In the genomic region with DNA sequence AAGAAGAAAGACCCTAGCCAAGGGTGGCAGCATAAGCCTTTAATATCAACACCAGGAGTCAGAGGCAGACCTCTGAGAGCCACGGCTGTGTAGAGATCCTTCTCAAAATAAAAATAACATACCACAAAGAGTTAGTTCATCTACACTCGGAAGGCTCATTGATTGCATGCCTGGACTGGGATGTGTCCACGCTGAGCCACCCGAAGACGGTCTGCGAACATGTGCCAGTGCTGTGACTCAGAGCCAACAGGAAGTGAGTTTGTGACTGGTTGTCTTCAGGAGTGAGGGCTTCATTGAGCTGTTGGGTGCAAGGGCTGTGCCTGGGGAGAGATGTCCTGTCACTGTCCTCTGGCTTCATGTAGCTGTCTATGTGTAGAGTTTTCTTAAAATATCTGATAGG, we compare ENCODE assay signal across 13 mouse cellular contexts.
"Had no signal": no experiment of that assay in that cellular context is flagged by ENCODE, and none has a peak within 500 bp of the region (broad histone marks: within the 10 kb centered on the region; RNA-seq: fewer than 3 reads in every experiment).

No protein-coding gene starts in this region.

- DNase-seq: kidney, adult 9 months; kidney, postnatal 14 days; lung, embryonic 14.5 days; lung, postnatal 14 days; right cerebral cortex, postnatal 4 days; spleen, adult 18-20 months; thymus, adult 18-20 months; thymus, postnatal 14 days had no signal

- ATAC-seq: midbrain, embryonic 13.5 days had no signal

- H3K4me2 ChIP-seq: liver, embryonic 11.5 days; lung, embryonic 14.5 days; midbrain, embryonic 13.5 days; neural tube, embryonic 15.5 days had no signal

- H3K9ac ChIP-seq: lung, embryonic 14.5 days; midbrain, embryonic 13.5 days; neural tube, embryonic 15.5 days had no signal

- H3K27ac ChIP-seq: limb, embryonic 10.5 days; midbrain, embryonic 13.5 days; neural tube, embryonic 15.5 days had no signal

- H3K27me3 ChIP-seq: midbrain, embryonic 13.5 days; neural tube, embryonic 15.5 days had no signal

- H3K4me1 ChIP-seq: limb, embryonic 10.5 days; midbrain, embryonic 13.5 days; neural tube, embryonic 15.5 days had no signal

- H3K4me3 ChIP-seq: limb, embryonic 10.5 days; midbrain, embryonic 13.5 days; myocyte; neural tube, embryonic 15.5 days had no signal

- H3K9me3 ChIP-seq: limb, embryonic 10.5 days; midbrain, embryonic 13.5 days; neural tube, embryonic 15.5 days had no signal
